ENCODE assay signal across 7 mouse cellular contexts in the genomic region with DNA sequence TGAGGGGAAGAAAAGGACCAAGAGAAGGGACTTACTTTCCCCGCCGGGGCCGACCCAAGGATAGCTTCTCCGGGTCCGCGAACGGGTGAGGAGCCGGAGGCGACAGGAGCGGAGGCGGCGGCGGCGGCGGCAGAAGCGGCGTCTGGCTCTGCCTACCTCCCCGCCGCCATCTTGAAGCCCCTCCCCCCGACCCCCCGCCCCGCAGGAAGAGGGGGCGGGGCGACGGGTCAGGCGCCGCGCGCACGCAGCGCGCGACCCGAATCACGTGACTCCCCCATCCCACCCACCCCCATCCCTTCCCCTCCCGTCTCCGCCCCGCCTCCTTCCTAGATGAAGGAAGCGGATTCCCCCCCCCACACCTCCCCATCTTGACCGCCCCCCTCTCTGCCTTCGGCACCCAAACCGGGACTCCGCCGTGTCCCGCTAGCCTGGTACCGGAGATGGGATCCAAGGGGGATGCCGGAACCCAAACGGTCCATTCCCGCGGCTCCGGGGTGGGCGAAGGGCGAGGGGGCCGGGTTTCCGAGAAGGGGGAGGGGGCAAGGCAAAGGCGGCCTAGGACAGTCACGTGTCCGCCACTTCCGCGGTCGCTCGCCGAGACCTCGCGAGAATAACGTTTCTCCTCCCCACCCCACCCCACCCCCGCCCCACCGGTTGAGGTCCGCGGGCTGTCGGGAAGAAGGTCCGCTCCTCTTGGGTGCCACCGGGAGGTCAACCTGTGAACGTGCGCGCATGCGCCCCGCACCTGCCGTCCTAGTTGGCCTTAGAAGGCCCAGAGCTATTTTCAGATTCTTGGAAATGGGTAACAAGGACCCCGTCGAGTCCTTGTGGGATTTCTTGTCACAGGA. TPM values are rescaled to one million over a fixed set of nuclear protein-coding genes. Genes with fewer than 3 reads are reported as not detected.
DNase-seq lines count a peak whose midpoint lies in the region; ATAC-seq lines count a peak whose summit lies in the region.

Gene Sbno1, minus strand, starts transcription at position 590 of the 848 bp plus-strand sequence.

- H3K4me3 ChIP-seq in intestine, embryonic 15.5 days (replicated peaks), result peak within 1 kb of the TSS; percentile 78
- H3K4me3 ChIP-seq in midbrain, embryonic 11.5 days (ENCODE audit: low read depth, low read length), result peak within 1 kb of the TSS; percentile 99

- under 1% methylated on average over 69 of the region's 81 CpGs for WGBS in intestine, embryonic 15.5 days
- WGBS in midbrain, embryonic 11.5 days, result under 1% methylated on average over 53 of the region's 81 CpGs

- peak; percentile 86 to 87 for DNase-seq in adrenal gland, adult 18-20 months (ENCODE audit: low spot score in 2 of 2)
- DNase-seq in embryo, embryonic 11 days, result peak; percentile 97
- DNase-seq in gastrocnemius, postnatal 36 days, result peak; percentile 90
- DNase-seq in left cerebral cortex, postnatal 36 days (ENCODE audit: low spot score in 2 of 2), result peak; percentile 91
- peak; percentile 99 for DNase-seq in midbrain, embryonic 11.5 days (ENCODE audit: low spot score, missing footprints)
- peak; percentile 99 for DNase-seq in skeletal muscle tissue, adult 2 months (ENCODE audit: low read depth, low spot score)

- peak within 1 kb of the TSS; percentile 67 for H3K4me2 ChIP-seq in intestine, embryonic 15.5 days (replicated peaks)
- peak within 1 kb of the TSS; percentile 92 for H3K4me2 ChIP-seq in midbrain, embryonic 11.5 days

- H3K4me1 ChIP-seq in intestine, embryonic 15.5 days (replicated peaks), result peaks cover 5% of the 10 kb centered on the region; the same call in 1 of the 2 replicates
- H3K4me1 ChIP-seq in midbrain, embryonic 11.5 days (ENCODE audit: control insufficient read depth, insufficient read depth, low read length), result peaks cover 5% of the 10 kb centered on the region; the same call in 1 of the 2 replicates

- H3K27me3 ChIP-seq in intestine, embryonic 15.5 days (replicated peaks), result no peaks in the 10 kb centered on the region
- no peaks in the 10 kb centered on the region for H3K27me3 ChIP-seq in midbrain, embryonic 11.5 days (ENCODE audit: control insufficient read depth, insufficient read depth, low read length)

- peak within 1 kb of the TSS; percentile 82 for H3K9ac ChIP-seq in intestine, embryonic 15.5 days
- peak within 1 kb of the TSS; percentile 94 for H3K9ac ChIP-seq in midbrain, embryonic 11.5 days (ENCODE audit: low read length)

- peak within 1 kb of the TSS; percentile 88 for H3K27ac ChIP-seq in intestine, embryonic 15.5 days
- H3K27ac ChIP-seq in midbrain, embryonic 11.5 days (ENCODE audit: low read depth, low read length), result peak within 1 kb of the TSS; percentile 71

- no peaks in the 10 kb centered on the region for H3K9me3 ChIP-seq in intestine, embryonic 15.5 days
- H3K9me3 ChIP-seq in midbrain, embryonic 11.5 days (ENCODE audit: control insufficient read depth, low read length), result no peaks in the 10 kb centered on the region

- intact Hi-C loops in gastrocnemius, postnatal 36 days (cut with DNase I), result no loop called here
- intact Hi-C loops in left cerebral cortex, postnatal 36 days (cut with DNase I), result loop anchor here (2.0 kb wide), 1 partner anchor 113 kb away; no protein-coding TSS in a partner anchor

- ATAC-seq in intestine, embryonic 15.5 days, result peak; percentile 97
- peak; percentile 92 for ATAC-seq in midbrain, embryonic 11.5 days (ENCODE audit: low FRiP score)

- no peaks in the 10 kb centered on the region for H3K36me3 ChIP-seq in intestine, embryonic 15.5 days
- no peaks in the 10 kb centered on the region for H3K36me3 ChIP-seq in midbrain, embryonic 11.5 days (ENCODE audit: control insufficient read depth, insufficient read depth, low read length)

RNA-seq across cellular contexts. Expression of gene Sbno1, which starts in this region (rescaled TPM):
- total RNA-seq in adrenal gland, adult 18-20 months (2021), result 10 to 100 TPM; 93.2 to 93.4 TPM
- total RNA-seq in gastrocnemius, postnatal 36 days (2021), result 10 to 100 TPM; 35.4 to 40.5 TPM
- polyA plus RNA-seq in intestine, embryonic 15.5 days (2015; fragmentation: Nextera tagmentation; extraction: Ambion mirVana), result 78.6 and 90.3 TPM in 2 replicates
- total RNA-seq in left cerebral cortex, postnatal 36 days (2021), result 100 to 1,000 TPM; 152 to 175 TPM
- 78.6 and 85.9 TPM in 2 replicates for polyA plus RNA-seq in midbrain, embryonic 11.5 days (2014; fragmentation: Nextera tagmentation; extraction: Ambion mirVana)

Comparison
In these comparisons a context has a peak if more than half of its experiments do, and no peak if none do; other contexts are left out.
1. Peak in every context shown above with its lines: DNase-seq, ATAC-seq, H3K4me3 ChIP-seq and H3K27ac ChIP-seq.